Mouse (Mus musculus): Measurements from ENCODE around the gene Slc29a3. TPM values are rescaled to one million over a fixed set of nuclear protein-coding genes. Genes with fewer than 3 reads are reported as not detected.
"Not testable (repeated sequence)": the region's sequence is repeated elsewhere in the genome, so short reads cannot be mapped to it uniquely, and the experiment has no call there.

Slc29a3 gene
- total RNA-seq, 4 experiments from 2014 or later, result 13.6 to 19.6 (median 16.8) TPM

DNA sequence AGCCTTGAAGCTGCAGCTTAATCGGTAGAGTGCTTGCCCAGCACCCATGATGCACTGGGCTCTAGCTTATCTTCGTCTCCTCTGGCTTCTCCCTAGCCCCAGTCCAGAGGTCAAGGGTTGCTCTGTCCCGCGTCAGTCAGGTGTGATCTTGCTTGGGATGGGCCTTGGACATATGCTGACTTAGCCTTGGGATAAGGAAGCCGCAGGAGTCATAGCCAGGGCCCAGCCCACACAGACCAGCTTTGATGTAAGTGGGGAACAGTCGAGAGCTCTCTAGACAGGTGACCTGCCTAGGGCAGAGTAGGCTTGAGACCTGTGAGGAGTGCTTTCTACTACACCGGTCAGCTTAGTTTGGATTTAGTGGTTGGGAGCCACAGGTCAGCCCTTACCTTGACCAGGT, 14.8 kb upstream of the Slc29a3 start:
- no peak for DNase-seq (ENCODE audit: low spot score in 2 of 2)

- DNase-seq (ENCODE audit: low spot score in 2 of 2), result no peak
Measured at GRCm38 (mm10) chr10:60762126-60762525, 9.5 kb upstream of the Slc29a3 start.

DNA sequence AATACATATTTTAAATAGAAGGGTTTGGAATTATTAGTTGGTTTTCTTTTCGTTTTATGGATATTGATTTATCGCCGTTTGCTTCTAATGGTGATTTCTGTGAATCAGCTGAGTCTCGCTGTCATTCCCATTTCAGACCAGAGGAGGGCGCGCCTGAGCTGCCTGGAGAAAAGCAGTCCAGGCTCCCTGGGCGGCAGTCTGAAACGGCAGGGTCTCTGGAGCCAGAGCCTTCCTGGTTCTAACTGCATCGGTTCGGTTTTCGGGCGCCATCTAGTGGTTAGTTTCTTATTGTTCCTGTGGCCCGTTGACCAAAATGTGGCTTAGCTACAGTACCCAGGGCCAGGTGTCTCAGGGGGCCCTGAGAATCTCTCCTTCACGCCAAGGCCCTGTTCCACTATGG, 7.8 kb upstream of the Slc29a3 start:
- DNase-seq (ENCODE audit: low spot score in 2 of 2), result peak; percentile 79 to 87

DNA sequence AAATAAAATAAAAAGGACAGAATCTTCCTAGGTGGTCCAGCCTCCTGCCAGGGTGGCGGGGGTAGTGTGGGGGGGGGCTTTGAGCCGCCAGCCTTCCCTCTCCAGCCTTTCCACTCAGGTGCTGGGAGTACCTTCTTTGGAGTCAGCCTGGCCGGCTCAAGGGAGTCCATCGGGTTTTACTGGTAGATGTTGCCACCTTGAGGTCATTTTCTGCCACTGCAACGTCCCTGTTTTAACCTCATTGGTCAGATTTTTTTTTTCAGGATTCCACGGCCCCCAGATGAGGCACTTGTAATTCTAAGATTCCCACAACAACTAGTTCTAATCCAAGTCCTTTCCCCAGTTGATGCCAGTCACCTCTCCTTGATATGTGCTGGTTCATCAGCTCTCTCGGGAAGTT, 4.4 kb upstream of the Slc29a3 start:
- peak in 1 of 2 experiments; percentile 31 for DNase-seq (ENCODE audit: low spot score in 2 of 2)

- DNase-seq (ENCODE audit: low spot score in 2 of 2), result no peak
Measured at GRCm38 (mm10) chr10:60756146-60756545, 3.6 kb upstream of the Slc29a3 start.

DNA sequence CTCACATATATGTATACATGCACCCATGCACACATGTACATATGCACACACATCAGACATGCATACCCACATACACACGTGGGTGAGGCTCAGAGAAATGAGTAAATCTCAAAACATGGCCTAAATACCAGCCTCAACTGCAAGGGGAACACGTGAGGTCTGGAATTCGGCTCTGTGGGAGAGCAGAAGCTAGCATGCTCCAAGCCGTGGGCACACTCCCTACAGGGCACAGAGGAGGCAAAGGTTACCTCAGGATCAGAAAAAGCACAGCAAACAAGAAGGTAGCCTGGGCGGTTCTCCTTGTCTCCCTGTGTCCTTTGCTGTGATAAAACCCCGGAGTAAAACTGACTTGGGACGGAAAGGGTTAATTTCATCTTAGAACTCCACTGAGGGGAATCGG, 1.3 kb upstream of the Slc29a3 start:
- no peak for DNase-seq (ENCODE audit: low spot score in 2 of 2)

- no peak for DNase-seq (ENCODE audit: low spot score in 2 of 2)
Measured at GRCm38 (mm10) chr10:60753261-60753660, 667 bp upstream of the Slc29a3 start.

DNA sequence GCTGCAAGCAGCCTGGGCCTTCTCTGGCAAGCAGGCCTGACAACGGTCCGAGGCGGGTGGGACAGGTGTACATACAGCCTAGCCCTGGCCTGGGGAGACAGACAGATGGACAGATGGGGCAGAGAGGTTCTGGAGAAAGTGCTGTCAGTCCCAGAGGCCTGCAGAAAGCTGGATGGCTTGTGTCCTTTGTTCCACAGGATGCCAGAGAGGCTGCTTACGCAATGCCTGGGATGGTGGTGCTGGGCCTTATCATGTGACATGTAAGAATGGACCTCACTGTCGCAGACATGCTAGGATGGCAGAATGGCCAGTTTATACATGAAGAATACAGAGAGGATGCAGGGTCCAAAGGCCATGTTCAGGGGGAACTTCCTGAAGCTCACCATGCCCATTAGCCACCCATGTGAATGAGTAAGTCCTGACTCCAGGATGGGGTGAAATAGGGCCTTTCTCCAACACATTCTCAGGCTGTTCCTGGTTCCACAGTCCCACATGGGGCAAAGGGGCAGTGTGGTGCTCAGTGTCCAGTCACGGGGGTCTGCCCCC, 4.9 kb downstream of the Slc29a3 start:
- no peak for DNase-seq (ENCODE audit: low spot score in 2 of 2)

DNA sequence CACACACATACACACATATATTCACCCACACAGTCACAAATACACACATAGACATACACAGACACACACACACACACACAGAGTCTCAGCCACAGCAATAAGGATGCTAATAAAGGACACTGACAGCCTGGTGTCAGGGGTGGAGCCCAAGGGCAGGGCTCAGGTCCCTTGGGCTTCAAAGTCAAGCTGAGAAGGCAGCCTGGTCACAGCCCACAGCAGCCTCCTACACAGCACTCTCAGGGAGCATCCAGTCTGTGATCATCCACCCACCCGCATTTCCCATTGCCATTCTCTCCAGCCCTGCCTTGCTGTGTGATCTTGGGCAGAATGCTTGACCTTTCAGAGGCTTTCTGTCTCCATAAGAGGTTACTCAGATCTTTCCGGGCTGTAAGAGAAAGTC, 6.1 kb downstream of the Slc29a3 start:
- no peak for DNase-seq (ENCODE audit: low spot score in 2 of 2)

DNA sequence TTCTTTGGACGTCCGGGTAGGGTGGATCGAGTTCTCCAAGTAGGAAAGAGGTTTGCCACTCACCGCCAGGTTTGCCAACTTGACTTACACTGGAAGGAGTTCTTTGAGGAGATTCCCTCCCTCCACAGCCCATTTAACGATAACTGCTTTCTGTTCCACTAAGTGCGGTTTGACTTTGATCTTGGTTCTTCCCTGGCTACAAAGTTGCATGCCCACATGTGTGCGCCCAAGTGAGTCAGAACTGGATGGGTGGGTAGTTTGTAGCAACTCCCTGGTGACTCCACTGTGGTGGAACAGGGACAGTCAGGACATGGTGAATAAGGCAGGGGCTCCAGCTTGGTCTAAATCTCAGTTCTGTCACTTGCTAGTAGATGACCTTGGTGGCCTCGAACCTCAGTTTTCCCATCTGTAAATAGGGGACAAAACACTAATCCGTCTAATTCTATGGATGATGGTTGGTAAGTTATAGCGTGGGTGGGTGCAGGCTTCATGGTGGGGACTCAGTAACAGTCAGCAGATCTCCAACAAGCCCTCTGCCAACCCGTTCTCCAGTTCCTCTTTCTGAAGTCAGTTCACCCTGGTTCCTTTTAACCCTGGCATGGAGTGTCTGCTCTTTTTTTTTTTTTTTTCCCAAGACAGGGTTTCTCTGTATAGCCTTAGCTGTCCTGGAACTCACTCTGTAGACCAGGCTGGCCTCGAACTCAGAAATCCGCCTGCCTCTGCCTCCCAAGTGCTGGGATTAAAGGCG, 7.9 kb downstream of the Slc29a3 start:
- DNase-seq (ENCODE audit: low spot score in 2 of 2), result no peak

DNA sequence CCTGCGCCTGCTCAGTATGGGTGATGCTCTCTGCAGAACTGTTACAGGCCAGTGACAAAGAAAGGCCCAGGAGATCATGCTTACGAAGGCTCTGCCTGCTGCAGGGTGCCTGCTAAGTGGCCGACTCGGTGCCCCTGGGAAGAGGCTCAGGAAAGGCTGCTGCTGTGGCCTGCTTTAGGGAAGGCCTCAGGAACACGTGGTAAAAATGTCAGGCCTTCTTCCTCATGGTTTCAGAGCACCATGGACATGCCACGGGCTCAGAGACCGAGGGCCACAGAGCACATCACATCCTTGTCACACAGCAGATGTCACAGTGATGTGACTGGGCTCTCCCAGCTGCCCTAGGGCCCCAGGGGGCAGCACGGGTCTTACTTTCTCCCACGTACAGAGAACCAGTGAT, 8.9 kb downstream of the Slc29a3 start:
- no peak for DNase-seq (ENCODE audit: low spot score in 2 of 2)

DNA sequence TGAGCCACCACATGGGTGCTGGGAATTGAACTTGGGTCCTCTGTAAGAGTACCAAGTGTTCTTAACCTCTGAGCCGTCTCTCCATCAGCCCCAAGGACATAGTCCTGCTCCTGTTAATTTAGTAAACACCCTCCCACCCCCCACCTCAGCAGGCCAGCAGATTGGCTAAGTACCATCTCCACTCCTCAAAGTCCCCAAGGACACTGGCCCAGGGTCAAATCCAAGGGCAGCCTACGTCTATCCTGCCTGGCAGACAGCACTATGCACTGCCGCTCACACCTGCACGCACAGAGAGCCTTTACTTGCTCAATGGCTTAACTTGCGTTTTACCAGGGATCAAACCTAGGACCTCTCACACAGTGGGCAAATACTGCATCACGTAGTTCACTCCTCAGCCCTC, 9.7 kb downstream of the Slc29a3 start:
- no peak for DNase-seq (ENCODE audit: low spot score in 2 of 2)

- DNase-seq (ENCODE audit: low spot score in 2 of 2), result not testable (repeated sequence)
Measured at GRCm38 (mm10) chr10:60742296-60742695, 10.3 kb downstream of the Slc29a3 start.

DNA sequence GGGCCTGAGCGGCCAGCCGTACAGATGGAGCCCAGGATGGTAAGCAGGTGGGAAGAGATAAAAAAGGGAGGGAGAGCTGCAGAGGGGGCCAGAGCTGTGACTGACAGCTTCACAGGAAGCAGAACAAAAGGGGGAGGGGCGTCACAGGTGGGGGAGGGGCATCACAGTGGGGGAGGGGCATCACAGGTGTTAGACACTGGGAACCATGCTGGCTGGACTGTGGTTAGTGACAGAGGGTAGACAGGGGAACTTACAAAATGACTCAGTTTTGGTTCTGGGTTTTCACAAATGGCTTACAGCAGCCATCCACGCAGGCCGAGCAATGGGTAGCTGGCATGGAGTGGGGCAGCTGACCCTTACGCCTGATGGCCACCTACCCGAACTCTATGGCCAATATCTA, 11.2 kb downstream of the Slc29a3 start:
- DNase-seq (ENCODE audit: low spot score in 2 of 2), result no peak

GRCm38 (mm10) chr10:60739619-60740363, 12.8 kb downstream of the Slc29a3 start:
- no peak for DNase-seq (ENCODE audit: low spot score in 2 of 2)

GRCm38 (mm10) chr10:60737886-60738640, 14.5 kb downstream of the Slc29a3 start:
- no peak for DNase-seq (ENCODE audit: low spot score in 2 of 2)

DNA sequence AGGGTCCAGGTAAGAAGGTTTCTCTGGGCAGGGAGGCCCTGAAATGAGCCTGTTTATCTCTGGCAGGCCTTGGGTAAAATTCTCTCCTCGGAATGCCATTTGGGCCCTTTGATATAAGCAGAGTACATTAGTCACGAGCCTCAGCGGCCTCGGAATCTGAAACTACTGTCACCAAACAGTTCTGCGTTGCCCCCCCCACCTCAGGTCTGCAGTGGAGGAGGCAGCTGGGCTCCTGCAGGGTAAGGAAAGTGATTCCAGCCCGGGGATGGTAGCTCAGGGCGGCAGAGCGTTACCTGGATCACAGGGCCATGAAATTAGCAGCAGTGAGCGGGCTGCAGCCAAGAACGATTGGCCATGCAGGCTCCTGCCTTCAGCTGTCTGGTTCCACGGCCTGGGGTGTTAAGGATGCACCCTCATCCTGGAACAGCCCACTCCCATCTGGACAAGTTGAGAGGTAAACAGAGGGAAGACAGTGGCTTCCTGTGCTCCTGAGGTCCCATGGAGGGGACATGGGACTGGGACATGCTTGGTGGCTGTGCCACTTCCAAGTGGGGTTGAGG, 15.3 kb downstream of the Slc29a3 start:
- no peak for DNase-seq (ENCODE audit: low spot score in 2 of 2)

GRCm38 (mm10) chr10:60735737-60736136, 16.9 kb downstream of the Slc29a3 start:
- no peak for DNase-seq (ENCODE audit: low spot score in 2 of 2)

DNA sequence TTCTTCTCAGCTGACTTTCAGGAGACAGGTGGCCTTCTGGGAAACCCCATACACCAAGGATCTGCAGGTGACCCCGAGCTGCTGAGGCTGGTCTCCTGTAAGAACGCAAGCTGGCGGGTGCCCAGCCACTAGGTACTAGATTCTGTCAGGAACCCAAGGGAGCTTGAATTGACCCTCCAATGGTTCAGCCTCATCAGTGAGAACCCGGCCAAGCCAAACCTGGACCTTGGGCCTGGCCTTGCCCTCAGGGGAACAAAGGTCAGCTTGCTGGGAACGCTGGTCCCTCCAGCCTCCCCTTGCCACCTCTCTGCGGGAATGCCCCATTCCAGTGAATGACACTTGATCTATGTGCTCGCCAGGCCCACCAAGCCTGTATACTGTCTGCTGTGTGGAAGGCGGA, 19.1 kb downstream of the Slc29a3 start:
- DNase-seq (ENCODE audit: low spot score in 2 of 2), result no peak

GRCm38 (mm10) chr10:60732397-60732861, 20.2 kb downstream of the Slc29a3 start:
- DNase-seq (ENCODE audit: low spot score in 2 of 2), result no peak

DNA sequence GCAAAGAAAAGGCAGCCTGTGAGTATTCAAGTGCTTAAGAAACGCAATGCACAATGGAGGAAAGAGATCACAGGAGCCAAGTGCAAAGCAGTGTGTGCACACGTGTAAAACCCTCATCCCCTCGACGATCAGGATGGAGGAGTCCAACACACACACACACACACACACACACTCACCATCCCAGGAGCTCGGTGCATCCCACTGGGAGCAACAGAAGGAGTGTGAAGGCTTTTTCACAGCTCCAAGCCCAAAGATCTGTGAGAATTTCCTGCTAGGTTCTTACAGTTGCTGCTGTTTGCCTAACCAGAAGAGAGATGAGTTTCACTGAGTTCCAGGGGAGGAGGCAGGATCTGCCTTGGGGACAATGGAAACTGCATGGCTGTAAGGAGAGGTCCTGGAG, 20.9 kb downstream of the Slc29a3 start:
- no peak for DNase-seq (ENCODE audit: low spot score in 2 of 2)
